Mouse (Mus musculus) E14TG2a.4 (cell line): ENCODE results near the gene Coro2b.

Source experiments
- H3K27me3 ChIP-seq: 2 replicates; pipeline ENCODE4 v1.6.1; 2014; ENCODE audit warnings: low read length, control low read depth; ENCODE audit not compliant: insufficient read depth
- H3K36me3 ChIP-seq: 2 replicates; pipeline ENCODE4 v1.6.1; 2014; ENCODE audit warnings: low read length, control low read depth; ENCODE audit not compliant: insufficient read depth
- H3K4me1 ChIP-seq: replicated peaks from 2 replicates; pipeline ENCODE4 v1.6.1; 2014; ENCODE audit warnings: low read depth, low read length, control low read depth
- H3K4me3 ChIP-seq: replicated peaks from 2 replicates; pipeline ENCODE4 v1.5.1; 2014; ENCODE audit warnings: mild to moderate bottlenecking, low read length
- H3K9me3 ChIP-seq: 2 replicates; pipeline ENCODE4 v1.6.1; 2014; ENCODE audit warnings: low read length, control low read depth
- CTCF ChIP-seq: conservative IDR thresholded peaks from 2 replicates; pipeline ENCODE4 v1.5.1; 2014; ENCODE audit warnings: low read length
- NANOG ChIP-seq: IDR thresholded peaks from 2 replicates; pipeline ENCODE4 v1.6.1; 2014; ENCODE audit warnings: borderline replicate concordance, low read length, mixed read lengths
- POU5F1 ChIP-seq: IDR thresholded peaks from 2 replicates; pipeline ENCODE4 v1.6.1; 2014; ENCODE audit warnings: low read length, borderline replicate concordance

Coro2b gene

DNA sequence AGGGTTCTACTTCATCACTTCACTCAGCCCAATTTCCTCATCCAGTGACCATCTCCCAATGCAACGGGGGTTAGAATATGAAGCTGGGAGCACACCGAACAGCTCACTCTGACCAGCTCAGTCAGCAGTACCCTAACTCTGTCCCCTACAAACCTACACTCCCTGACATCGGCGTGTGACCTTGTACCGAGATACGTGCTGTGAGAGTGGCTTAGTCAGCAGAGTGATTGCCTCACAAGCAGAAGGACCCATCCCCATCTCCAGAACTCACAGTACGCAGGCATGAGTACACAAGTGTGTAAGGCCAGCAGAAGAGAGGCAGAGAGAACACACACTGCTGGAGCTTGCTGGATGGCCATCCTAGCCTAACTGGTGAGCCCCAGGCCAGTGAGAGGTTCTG lies 21.7 kb downstream of the Coro2b start:
- Histone ChIP-seq H3K9me3 (no peaks in the 10 kb centered on the region), H3K4me1 (peaks cover 82% of the 10 kb centered on the region), H3K4me3 (no peak overlapping the region), H3K27me3 (peaks cover 7% of the 10 kb centered on the region; the same call in 1 of the 2 replicates), H3K36me3 (no peaks in the 10 kb centered on the region)
- no peak for TF ChIP-seq POU5F1
- TF ChIP-seq CTCF = no peak
- TF ChIP-seq NANOG = no peak

DNA sequence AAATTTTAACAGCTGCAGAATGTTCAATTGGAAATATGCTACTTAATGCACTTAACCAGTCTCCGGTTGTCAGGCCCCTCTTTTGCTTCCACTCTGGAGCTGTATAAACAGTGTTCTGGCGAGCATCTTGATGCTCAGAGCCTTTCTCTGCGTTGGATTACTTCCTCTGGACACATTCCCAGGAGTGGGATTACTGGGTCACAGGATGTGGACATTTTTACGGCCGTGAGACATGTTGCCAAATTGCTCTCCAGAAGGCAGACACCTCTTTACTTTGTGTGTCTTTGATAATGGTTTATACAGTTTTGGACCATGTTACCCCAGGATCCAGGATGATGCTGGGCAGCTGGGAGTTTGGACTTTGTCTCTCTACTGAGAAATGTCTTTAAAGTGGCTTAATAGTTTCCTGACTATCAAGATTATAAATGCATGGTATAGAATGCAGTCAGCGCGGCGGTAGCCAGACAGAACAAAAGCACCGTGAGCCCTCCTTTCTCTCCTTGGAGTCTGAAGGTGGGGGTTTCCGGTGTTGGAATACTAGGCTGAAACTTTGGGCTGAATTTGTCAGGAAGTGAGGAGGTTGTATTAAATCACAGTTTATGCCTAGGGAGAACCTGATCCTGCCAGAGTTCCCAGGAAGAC lies 23.2 kb downstream of the Coro2b start:
- 0 out of 2 replicates have a peak, but pooled peaks cover 5% of the 10 kb centered on the region for H3K27me3 ChIP-seq
- no peak overlapping the region for H3K4me3 ChIP-seq
- peaks cover 81% of the 10 kb centered on the region for H3K4me1 ChIP-seq
- H3K36me3 ChIP-seq = no peaks in the 10 kb centered on the region
- H3K9me3 ChIP-seq = no peaks in the 10 kb centered on the region
- TF ChIP-seq POU5F1 (no peak), NANOG (no peak), CTCF (no peak)

DNA sequence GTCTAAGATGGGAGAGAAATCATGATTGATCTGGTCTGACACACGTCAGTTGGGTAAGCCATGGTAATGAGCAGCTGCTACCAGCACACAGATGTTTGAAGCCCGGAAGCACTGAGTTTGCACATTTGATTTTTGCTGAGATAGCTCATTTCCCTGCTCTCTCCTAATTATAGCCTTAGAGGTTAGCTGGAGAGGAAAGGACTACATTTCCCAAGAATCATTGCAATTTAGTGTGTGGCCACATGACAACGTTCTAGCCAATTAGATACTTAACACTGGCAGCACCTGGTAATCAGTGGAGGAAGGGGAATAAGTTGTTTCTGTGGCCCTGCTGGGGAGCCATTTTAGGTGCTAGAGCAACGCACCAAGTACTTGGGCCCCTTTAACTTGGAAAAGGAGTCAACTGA lies 26.3 kb downstream of the Coro2b start:
- Histone ChIP-seq H3K9me3 (no peaks in the 10 kb centered on the region), H3K4me1 (peaks cover 80% of the 10 kb centered on the region), H3K36me3 (no peaks in the 10 kb centered on the region), H3K4me3 (no peak overlapping the region), H3K27me3 (no peaks in the 10 kb centered on the region)
- TF ChIP-seq CTCF (no peak), POU5F1 (no peak), NANOG (no peak)

DNA sequence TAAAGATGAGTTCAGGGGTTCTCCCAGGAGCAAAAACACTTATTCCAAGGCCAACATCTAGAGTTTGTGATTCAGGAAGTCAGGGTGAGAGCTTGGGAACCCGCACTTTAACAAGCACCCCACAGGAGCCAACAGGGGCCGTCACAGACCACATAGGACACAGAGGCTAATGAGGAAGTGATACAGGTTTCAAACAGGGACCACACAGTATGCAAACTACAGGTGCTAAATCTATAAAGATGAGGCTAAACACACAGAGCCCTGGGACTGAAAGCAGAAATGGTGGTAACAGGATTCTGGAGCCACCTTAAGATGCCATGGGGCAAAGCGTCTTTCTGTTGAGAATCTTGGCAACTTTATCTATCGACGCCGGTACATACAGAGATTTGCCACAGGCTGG lies 27.2 kb downstream of the Coro2b start:
- H3K27me3 ChIP-seq = no peaks in the 10 kb centered on the region
- no peak for TF ChIP-seq NANOG
- TF ChIP-seq CTCF = no peak
- no peak for TF ChIP-seq POU5F1
- no peaks in the 10 kb centered on the region for H3K9me3 ChIP-seq
- no peak overlapping the region for H3K4me3 ChIP-seq
- peaks cover 73% of the 10 kb centered on the region for H3K4me1 ChIP-seq
- H3K36me3 ChIP-seq = no peaks in the 10 kb centered on the region

DNA sequence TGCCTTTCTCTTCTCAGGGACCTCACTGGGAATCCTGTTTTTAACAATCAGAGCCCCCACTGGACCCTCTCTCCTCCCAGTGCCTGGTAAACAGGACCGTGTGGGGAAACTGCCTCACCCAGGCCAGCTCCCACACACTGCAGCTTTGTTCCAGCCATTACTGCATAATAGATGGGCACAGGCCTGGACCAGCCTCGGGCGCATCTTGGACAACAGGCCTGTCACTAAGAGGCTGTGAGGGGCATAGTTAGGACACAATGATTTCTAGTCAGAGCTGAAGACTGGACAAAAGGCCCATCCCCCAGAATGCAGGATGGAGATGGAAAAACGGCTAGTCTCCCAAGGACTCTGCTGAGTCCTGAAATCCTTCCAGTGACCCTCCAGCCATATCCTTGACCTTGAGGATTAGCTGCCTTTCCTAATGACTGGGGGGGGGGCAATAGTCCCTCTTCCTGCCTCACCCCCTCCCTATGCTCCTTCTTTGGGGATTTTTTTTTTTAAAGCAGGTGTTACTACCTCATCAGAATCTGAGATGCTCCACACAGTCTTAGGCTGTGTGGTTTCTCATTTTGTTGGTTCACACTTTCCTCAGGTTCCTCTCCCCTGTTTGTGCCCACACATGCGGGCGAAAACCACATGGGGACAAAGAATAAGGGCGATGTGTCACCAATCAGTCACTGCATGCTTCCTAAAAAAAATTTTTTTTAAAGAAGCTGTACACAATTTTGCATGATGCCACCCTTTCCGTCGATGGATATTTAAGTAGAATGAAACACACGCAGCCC lies 27.9 kb downstream of the Coro2b start:
- H3K4me1 ChIP-seq = peaks cover 70% of the 10 kb centered on the region
- no peak for TF ChIP-seq POU5F1
- TF ChIP-seq NANOG = no peak
- TF ChIP-seq CTCF = no peak
- H3K4me3 ChIP-seq = no peak overlapping the region
- no peaks in the 10 kb centered on the region for H3K9me3 ChIP-seq
- no peaks in the 10 kb centered on the region for H3K27me3 ChIP-seq
- H3K36me3 ChIP-seq = no peaks in the 10 kb centered on the region

DNA sequence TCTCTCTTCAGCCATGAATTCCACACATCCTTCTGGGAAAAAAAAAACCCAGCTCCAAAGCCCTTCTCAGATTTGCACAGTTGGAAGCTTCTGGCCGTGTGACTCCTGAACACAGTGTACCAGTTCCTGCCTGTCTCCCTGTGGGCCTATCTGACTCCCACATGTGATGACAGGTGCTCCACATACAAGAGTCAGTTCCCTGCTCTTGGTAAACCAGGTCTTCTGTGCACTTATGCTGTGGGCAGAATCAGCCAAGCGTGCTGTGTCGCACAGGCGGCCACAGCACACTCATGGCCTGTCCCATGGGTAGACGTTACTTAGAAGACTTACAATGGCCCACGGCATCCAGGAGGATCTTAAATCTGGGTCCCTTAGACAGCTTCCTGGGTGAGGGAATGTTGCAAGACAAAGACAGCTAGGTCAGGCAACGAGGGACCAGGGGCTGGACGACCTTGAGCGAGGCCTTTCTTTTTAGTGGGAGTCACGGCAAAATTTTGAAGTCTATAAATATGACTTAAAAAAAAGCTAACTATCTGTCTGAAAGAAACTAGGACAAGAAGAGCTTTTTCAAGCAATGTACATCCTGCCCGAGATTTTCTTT lies 30.3 kb downstream of the Coro2b start:
- Histone ChIP-seq H3K4me1 (peaks cover 73% of the 10 kb centered on the region), H3K27me3 (no peaks in the 10 kb centered on the region), H3K9me3 (no peaks in the 10 kb centered on the region), H3K4me3 (no peak overlapping the region), H3K36me3 (no peaks in the 10 kb centered on the region)
- TF ChIP-seq CTCF (no peak), NANOG (no peak), POU5F1 (no peak)

DNA sequence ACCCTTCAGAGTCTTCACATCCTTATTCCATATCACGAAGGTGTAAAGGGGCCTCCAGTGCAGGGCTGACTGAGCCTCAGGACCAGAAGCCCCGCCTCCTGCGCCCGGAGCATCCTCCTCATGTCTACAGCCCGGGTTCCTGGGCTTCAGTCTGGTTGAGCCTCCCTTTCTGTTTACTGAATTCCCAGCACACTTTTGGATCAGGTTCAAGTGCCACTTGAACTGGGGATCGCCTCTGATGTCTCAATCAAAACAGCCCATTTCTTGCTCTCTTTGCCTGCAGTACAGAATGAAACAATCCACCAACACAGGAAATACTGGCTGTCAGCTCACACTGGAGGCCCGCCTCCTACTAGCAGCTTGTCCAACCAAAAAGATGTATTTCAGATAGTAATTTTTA lies 32.7 kb downstream of the Coro2b start:
- Histone ChIP-seq H3K4me3 (no peak overlapping the region), H3K9me3 (no peaks in the 10 kb centered on the region), H3K4me1 (peaks cover 77% of the 10 kb centered on the region), H3K27me3 (no peaks in the 10 kb centered on the region), H3K36me3 (no peaks in the 10 kb centered on the region)
- TF ChIP-seq NANOG (no peak), POU5F1 (no peak), CTCF (no peak)

DNA sequence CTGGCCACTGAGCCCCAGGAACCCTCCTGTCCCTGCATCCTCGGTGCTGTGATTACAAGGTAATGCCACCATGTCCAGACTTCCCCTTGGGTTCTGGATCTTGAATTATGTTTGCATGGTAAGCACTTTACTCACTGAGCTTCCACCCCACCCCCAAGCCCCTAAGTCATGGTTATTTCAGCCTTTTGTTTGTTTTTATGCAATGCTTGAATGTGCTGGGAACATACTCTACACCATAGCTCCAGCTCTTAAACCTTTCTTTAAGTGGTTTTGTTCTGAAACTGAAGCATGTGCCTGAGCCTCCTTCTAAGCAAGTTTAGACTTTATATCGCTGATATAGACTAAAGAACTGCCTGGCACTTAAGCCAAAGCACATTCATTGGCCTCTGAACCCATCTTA lies 34.5 kb downstream of the Coro2b start:
- Histone ChIP-seq H3K4me3 (no peak overlapping the region), H3K4me1 (peaks cover 77% of the 10 kb centered on the region), H3K27me3 (no peaks in the 10 kb centered on the region), H3K36me3 (no peaks in the 10 kb centered on the region), H3K9me3 (no peaks in the 10 kb centered on the region)
- TF ChIP-seq POU5F1 (no peak), CTCF (no peak), NANOG (no peak)

DNA sequence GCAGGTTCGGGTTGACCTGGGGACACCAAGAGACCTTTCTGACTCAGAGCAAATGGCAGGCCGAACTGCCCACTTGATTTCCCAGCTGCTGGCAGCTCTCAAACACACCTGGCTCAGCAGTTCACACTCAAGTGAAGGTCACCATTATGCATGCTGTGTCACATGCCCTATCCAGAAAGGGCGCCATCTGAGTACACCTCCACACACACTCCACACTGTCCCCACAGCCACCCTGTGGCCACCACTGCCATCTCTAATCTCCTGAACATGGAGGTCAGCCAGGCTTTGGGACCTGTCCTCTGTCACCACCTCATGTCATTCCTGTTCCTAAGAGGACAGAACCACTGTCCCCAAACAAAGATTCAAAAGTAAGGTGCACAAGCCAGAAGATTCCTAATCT lies 35.3 kb downstream of the Coro2b start:
- no peaks in the 10 kb centered on the region for H3K9me3 ChIP-seq
- H3K36me3 ChIP-seq = no peaks in the 10 kb centered on the region
- H3K4me3 ChIP-seq = no peak overlapping the region
- TF ChIP-seq NANOG (no peak), CTCF (no peak), POU5F1 (no peak)
- peaks cover 77% of the 10 kb centered on the region for H3K4me1 ChIP-seq
- no peaks in the 10 kb centered on the region for H3K27me3 ChIP-seq
